Mouse (Mus musculus): ENCODE measurements at regions not wholly inside any gene's neighbourhood (a gene's known extent, or its start where the extent isn't known, plus 50 kb on each side); places are given as distances from the start of the nearest gene placed in this dataset.

DNA sequence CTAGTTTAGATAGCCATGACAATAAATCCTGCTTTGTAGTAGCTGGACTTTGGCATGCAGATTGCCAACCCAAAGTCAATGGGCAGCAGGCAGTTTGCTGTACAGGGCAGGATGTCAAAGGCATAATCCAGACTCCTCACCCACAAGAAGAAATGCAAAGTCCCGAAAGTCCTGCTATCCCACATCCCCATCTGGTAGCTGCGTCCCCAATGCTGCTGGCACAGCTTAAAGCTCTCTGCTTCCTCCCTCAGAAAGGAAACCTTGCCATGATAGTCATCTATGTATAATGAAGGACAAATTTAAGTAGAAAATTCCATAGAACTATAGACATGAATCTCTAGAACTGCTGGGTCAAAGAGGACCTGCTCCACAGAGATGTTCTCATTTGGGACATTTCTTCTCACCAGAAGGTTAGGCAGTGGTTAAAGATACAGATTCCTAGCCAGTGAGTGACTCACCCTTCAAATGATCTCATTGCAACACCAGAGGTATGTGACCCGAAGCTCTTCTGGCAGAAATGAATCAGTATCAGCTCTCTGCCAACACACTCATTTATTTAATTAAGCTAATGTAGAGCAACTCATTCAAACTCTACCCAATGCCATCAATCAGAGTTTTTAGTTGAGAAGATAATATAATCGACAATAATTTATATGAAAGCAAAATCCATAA is 217.3 kb upstream of the Tusc1 start:
- TF ChIP-seq CTCF (IDR thresholded peaks at IDR 0.05; ENCODE audit: insufficient read depth, low read length): no peak
- no peak for TF ChIP-seq POLR2A (IDR thresholded peaks at IDR 0.05; ENCODE audit: borderline replicate concordance, extremely low read depth, low read depth, low read length)
